Mouse (Mus musculus) macrophage (primary cell): Measurements from ENCODE around the gene Map2k5. TPM values are rescaled to one million over a fixed set of nuclear protein-coding genes. Genes with fewer than 3 reads are reported as not detected.

Experiments
- H3K27ac ChIP-seq: fragments of 350-480 bp; formaldehyde crosslinking; 2 replicates; pipeline ENCODE4 v1.9.0; 2021
- H3K36me3 ChIP-seq: fragments of 350-480 bp; formaldehyde crosslinking; 2 replicates; pipeline ENCODE4 v1.9.0; 2021; ENCODE audit errors: inconsistent target
- H3K4me3 ChIP-seq: fragments of 350-480 bp; formaldehyde crosslinking; 2 replicates; pipeline ENCODE4 v1.9.0; 2021; ENCODE audit errors: inconsistent target
- H3K79me2 ChIP-seq: fragments of 350-480 bp; formaldehyde crosslinking; 2 replicates; pipeline ENCODE4 v1.9.0; 2021; ENCODE audit errors: inconsistent target
- WGBS: methylation state at CpG from one replicate; pipeline ENCODE4 v1.1.7; 2026; ENCODE audit warnings: inconsistent platforms; ENCODE audit not compliant: missing documents; 5-methylcytosine and 5-hydroxymethylcytosine counted together
- polyA plus RNA-seq: library from polyadenylated mRNA; stranded (reverse); fragments of 250-400 nt; gene quantifications from 3 replicates; pipeline ENCODE4 v1.2.4, GENCODE M21; 2018; ENCODE audit warnings: inconsistent platforms

Gene Map2k5
- polyA plus RNA-seq, 1 experiment from 2014 or later, result 30.0 TPM

GRCm38 (mm10) chr9:63174001-63174721 is 203.5 kb downstream of the Map2k5 start:
- no peaks in the 10 kb centered on the region for H3K79me2 ChIP-seq
- whole genome bisulfite sequencing, result 94% methylated on average over 8 of the region's 8 CpGs
- no peak overlapping the region for H3K4me3 ChIP-seq
- H3K27ac ChIP-seq, result no peak overlapping the region
- no peaks in the 10 kb centered on the region for H3K36me3 ChIP-seq

- H3K27ac ChIP-seq, result no peak overlapping the region
- no peaks in the 10 kb centered on the region for H3K36me3 ChIP-seq
- no peak overlapping the region for H3K4me3 ChIP-seq
- 30% methylated on average over 2 of the region's 2 CpGs for WGBS
- H3K79me2 ChIP-seq, result no peaks in the 10 kb centered on the region
Observed at GRCm38 (mm10) chr9:63171951-63172350, 205.8 kb downstream of the Map2k5 start.

GRCm38 (mm10) chr9:63169127-63169526 is 208.6 kb downstream of the Map2k5 start:
- no peak overlapping the region for H3K4me3 ChIP-seq
- H3K36me3 ChIP-seq, result no peaks in the 10 kb centered on the region
- H3K79me2 ChIP-seq, result no peaks in the 10 kb centered on the region
- 93% methylated on average over 1 of the region's 1 CpGs for WGBS
- no peak overlapping the region for H3K27ac ChIP-seq

- Histone ChIP-seq H3K27ac (no peak overlapping the region), H3K4me3 (no peak overlapping the region), H3K79me2 (no peaks in the 10 kb centered on the region), H3K36me3 (peaks cover 7% of the 10 kb centered on the region; the same call in 1 of the 2 replicates)
- WGBS, result 88% methylated on average over 9 of the region's 9 CpGs
Observed at GRCm38 (mm10) chr9:63165070-63165469, 212.6 kb downstream of the Map2k5 start.

GRCm38 (mm10) chr9:63163756-63164155 is 213.9 kb downstream of the Map2k5 start:
- 93% methylated on average over 8 of the region's 8 CpGs for WGBS
- no peak overlapping the region for H3K27ac ChIP-seq
- no peak overlapping the region for H3K4me3 ChIP-seq
- H3K79me2 ChIP-seq, result no peaks in the 10 kb centered on the region
- peaks cover 7% of the 10 kb centered on the region; the same call in 1 of the 2 replicates for H3K36me3 ChIP-seq

GRCm38 (mm10) chr9:63151949-63152348 is 225.8 kb downstream of the Map2k5 start:
- no peak overlapping the region for H3K4me3 ChIP-seq
- 64% methylated on average over 7 of the region's 14 CpGs for WGBS
- H3K79me2 ChIP-seq, result no peaks in the 10 kb centered on the region
- H3K27ac ChIP-seq, result no peak overlapping the region
- no peaks in the 10 kb centered on the region for H3K36me3 ChIP-seq

- no peaks in the 10 kb centered on the region for H3K36me3 ChIP-seq
- no peak overlapping the region for H3K27ac ChIP-seq
- no peaks in the 10 kb centered on the region for H3K79me2 ChIP-seq
- H3K4me3 ChIP-seq, result no peak overlapping the region
- 8% methylated on average over 20 of the region's 20 CpGs for WGBS
Observed at GRCm38 (mm10) chr9:63151072-63151870, 226.4 kb downstream of the Map2k5 start.

- Histone ChIP-seq H3K36me3 (no peaks in the 10 kb centered on the region), H3K27ac (no peak overlapping the region), H3K79me2 (no peaks in the 10 kb centered on the region), H3K4me3 (no peak overlapping the region)
- WGBS, result 7% methylated on average over 27 of the region's 27 CpGs
Observed at GRCm38 (mm10) chr9:63150086-63150800, 227.5 kb downstream of the Map2k5 start.

- no peaks in the 10 kb centered on the region for H3K36me3 ChIP-seq
- WGBS, result 10% methylated on average over 20 of the region's 20 CpGs
- H3K79me2 ChIP-seq, result no peaks in the 10 kb centered on the region
- no peak overlapping the region for H3K27ac ChIP-seq
- H3K4me3 ChIP-seq, result no peak overlapping the region
Observed at GRCm38 (mm10) chr9:63149372-63149766, 228.3 kb downstream of the Map2k5 start.

GRCm38 (mm10) chr9:63148410-63149371 is 229.0 kb downstream of the Map2k5 start, which contains the start of gene Skor1:
Skor1 (minus strand) TSS chr9:63148961.
- Histone ChIP-seq H3K79me2 (no peaks in the 10 kb centered on the region), H3K27ac (no peak within 1 kb of the TSS), H3K36me3 (no peaks in the 10 kb centered on the region), H3K4me3 (no peak within 1 kb of the TSS)
- WGBS, result 2% methylated on average over 62 of the region's 108 CpGs

- Histone ChIP-seq H3K79me2 (no peaks in the 10 kb centered on the region), H3K27ac (no peak overlapping the region), H3K4me3 (no peak overlapping the region), H3K36me3 (no peaks in the 10 kb centered on the region)
- WGBS, result 15% methylated on average over 14 of the region's 14 CpGs
Observed at GRCm38 (mm10) chr9:63147786-63148409, 229.8 kb downstream of the Map2k5 start.

- Histone ChIP-seq H3K79me2 (no peaks in the 10 kb centered on the region), H3K36me3 (no peaks in the 10 kb centered on the region), H3K27ac (no peak overlapping the region), H3K4me3 (no peak overlapping the region)
- 4% methylated on average over 9 of the region's 9 CpGs for WGBS
Observed at GRCm38 (mm10) chr9:63147296-63147695, 230.4 kb downstream of the Map2k5 start.

- Histone ChIP-seq H3K4me3 (no peak overlapping the region), H3K27ac (no peak overlapping the region), H3K79me2 (no peaks in the 10 kb centered on the region), H3K36me3 (no peaks in the 10 kb centered on the region)
- WGBS, result 2% methylated on average over 20 of the region's 20 CpGs
Observed at GRCm38 (mm10) chr9:63146856-63147274, 230.8 kb downstream of the Map2k5 start.
